Mouse (Mus musculus) central nervous system, embryonic 11.5 days (tissue): ENCODE measurements around the gene 4931414P19Rik. TPM values are rescaled to one million over a fixed set of nuclear protein-coding genes. Genes with fewer than 3 reads are reported as not detected.

Experiments used
- polyA plus RNA-seq: library from polyadenylated mRNA; depleted of rRNA; stranded (reverse); fragments of >200 nt; gene quantifications from 2 replicates; pipeline ENCODE4 v1.2.3, GENCODE M21; 2012; rRNA removed

Gene 4931414P19Rik
- polyA plus RNA-seq, result 11.1 and 13.7 TPM in 2 replicates

DNA sequence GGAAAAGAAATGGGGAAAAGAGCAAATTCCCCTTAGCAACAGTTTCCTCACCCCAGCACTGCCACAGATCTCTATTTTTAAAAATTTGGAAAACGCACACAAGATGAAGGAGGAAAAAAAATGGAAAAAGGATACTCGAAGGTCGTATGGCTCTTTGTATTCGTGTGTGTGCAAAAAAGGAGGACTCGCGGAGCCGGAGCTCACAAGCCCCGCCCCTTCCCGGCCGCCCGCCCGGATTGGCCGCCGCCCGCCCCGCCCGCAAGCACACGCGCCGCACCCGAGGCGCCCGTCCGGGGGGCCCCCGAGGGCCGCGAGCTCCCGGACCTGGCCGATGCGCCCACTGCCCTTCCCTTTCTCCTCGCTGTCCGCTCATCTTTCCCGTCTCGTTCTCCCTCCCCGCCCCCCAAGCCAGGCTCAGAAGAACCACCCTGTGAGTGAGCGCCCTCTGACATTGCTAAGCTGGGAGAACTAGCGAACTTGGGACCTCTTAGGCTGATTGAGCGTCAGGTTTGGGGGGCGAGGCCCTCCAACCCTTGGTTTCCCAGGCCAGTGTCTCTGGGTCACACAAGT lies at the start of gene 4931414P19Rik:
Gene 4931414P19Rik (minus strand): TSS at position 242 of the 570 bp plus-strand sequence.

DNA sequence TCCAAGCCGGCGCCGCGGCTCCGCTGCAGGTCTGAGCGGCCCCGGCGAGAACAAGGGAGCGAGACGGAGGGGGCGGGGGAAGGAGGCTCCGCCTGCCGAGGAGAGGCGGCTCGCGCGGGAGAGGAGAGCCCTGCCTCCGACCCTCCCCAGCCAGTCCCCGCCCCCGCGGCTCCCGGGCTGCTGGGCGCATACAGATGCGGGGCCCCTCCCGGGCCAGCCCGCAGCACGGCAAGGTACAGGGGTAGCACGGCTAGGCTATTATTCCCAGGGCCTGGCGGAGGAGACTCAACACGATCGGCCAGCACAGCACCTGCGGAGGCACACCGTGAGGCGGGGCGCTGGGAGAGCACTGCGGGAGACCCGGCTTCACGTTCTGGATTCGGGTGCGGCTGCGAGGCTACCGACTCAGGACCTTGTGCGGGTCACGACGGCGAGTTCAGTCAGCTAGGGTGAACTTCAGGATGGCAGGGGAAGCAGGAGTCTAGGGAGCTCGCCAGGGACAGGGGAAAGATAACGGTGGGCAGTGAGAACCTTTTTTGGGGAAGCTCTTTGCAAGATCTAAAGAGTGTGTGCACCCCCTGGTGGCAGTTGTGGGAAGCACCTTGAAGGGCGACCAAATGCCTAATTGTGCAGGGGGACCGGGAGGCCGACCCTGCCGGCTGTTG lies 35.6 kb upstream of the 4931414P19Rik start, which contains the start of gene Cdh24:
Gene Cdh24 (minus strand): TSS at position 60 of the 665 bp plus-strand sequence.

DNA sequence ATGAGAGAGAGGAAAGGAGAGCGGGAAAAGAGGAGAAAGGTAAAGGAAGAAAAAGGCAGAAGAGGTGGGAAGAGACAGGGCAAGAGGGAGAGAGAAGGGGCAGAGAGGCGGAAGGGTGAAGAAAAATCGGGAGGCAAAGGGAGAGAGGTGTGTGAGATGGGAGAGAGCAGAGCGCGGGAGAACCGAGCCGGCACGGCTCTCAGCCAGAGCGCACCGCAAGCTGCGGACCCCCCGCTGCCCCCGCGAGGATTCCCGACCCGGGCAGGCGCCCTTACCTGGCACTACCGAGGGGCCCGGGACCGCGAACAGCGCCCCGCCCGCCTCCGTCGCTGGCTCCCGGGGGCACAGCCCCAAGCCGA lies 35.1 kb upstream of the 4931414P19Rik start, which contains the start of gene Gm17606:
Gene Gm17606 (plus strand): TSS at position 7 of the 359 bp plus-strand sequence.

DNA sequence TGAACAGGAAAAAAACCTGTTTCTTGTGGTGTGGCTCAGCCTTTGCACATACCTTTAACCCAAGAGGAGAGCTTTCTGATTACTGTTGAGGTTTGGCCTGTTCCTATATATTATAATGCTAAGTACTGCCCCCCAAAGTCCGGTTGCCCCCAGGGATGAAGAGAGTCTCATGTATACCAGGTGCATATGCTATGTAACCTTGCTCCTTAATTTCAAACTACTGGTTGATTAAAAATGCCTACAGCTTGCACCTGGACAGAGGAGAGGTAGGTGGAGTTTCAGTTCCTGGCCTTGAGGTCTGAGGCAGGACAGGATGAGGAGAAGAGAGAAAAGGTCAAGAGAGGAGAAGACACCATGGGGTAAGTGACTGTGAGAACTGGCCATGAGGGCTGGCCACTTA lies 15.3 kb upstream of the 4931414P19Rik start, which contains the start of gene Psmb11:
Gene Psmb11 (plus strand): TSS at position 301 of the 400 bp plus-strand sequence.

DNA sequence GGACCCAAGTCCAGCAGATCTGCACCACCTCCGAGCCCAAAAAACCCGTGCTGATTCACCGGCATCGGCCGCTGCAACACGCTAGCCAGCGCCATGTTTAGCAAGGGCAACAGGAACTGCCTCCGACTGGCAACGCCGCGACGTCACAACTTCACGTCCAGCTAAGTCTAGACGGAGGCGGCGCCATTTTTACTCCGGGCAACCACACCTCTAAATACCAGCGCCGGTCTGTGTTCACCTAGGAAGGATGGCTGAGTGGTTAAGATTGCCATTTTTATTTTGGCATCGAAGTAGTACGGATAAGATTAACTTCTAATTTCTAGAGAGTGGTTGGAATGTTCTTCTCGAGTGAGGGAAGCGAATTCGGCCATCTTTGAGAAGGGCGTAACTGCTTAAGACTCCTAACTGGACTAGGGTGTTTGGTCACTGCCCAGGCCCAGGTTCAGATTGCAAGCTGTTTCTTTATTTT lies 12.1 kb upstream of the 4931414P19Rik start, which contains the start of gene Psmb5:
Gene Psmb5 (minus strand): TSS at position 126 of the 469 bp plus-strand sequence.

DNA sequence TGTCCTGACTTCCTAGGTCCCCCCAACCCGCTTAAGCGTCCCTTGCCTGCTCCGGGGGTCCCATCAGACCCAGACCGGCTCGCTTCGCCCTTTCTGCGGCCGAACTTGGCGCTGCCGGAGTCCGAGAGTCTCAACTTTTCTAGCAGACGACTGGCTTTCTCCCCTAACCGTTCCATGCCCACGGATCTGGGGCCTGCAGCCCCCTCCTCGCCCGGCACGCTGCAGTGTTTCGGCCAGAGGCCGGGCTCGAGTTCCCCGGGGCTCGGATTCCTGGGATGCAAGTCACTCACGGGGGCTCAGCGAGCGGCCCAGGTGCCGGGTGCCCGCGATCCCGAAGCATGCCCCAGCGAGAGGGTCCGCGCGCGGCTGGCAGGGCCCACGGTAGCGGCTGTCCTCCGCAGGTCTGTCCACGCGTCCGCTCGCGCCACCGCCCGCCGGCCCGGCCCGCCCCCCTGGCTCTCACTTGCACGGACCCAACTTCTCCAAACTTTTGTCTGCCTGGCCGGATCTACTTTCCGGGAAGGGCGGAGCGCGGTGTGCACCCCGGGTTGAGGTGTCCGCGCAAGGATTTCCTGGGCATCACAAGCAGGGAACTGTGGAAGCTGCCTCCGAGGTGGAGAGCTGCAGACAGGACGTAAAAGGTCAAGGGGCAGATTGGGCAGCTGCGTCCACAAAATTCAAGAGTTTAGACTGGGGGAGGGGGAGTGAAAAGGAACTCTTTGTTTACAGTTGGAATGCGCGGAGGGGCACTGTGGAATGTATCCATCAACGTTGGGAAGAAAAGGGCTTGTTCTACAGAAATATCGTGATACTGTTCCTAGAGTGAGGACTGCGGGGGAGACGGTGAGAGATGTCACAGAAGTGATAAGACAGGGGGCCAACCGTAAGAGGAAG lies 28.5 kb downstream of the 4931414P19Rik start, which contains the start of gene Ajuba:
Gene Ajuba (minus strand): TSS at position 470 of the 894 bp plus-strand sequence.

DNA sequence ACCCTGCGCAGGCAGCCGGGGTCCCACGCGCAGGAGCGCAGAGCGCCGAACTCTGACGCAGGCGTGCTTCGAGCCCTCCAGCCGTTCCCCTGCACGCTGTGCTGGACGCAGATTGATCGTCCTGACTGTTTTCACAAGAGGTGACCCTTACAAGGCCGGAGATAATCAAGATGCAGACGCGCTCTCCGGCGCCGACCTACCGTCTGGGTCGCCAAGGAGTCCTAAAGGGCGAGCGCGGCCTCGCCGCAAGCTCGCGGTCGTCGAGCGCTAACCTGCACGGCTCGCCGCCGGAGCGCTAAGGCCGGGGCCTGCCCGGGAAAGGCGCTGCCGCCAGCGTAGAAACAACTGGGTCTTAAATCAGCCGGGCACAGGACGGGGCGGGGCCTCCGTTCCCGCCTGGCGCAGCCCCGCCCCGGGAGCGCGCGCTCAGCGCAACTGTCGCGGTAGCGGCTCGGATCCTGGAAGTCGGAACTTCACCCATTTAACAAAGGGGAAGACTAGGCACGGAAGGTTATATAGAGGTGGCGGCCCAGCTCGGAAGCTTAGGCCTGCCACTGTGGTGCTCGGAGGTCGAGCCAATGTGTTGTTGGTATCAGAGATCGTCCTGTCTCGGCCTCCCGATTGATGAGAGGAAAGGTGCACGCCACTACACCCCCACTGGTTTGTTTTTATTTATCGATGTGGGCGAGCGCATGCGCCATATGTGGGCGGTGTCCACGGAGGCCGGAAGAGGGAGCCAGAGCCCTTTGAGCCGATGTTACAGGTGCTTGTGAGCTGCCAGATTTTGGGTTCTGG lies 51.6 kb downstream of the 4931414P19Rik start, which contains the start of gene Haus4:
Gene Haus4 (minus strand): TSS at position 642 of the 795 bp plus-strand sequence.

Other genes with a start within 250 kb of the 4931414P19Rik start
- gene Oxa1l, start 245.2 kb downstream of the 4931414P19Rik start, polyA plus RNA-seq, result 45.3 and 69.9 TPM in 2 replicates
- gene Slc7a7, start 188.2 kb downstream of the 4931414P19Rik start, polyA plus RNA-seq, result 3.5 and 5.9 TPM in 2 replicates
- 210 and 357 TPM in 2 replicates for gene Mrpl52, start 179.1 kb downstream of the 4931414P19Rik start, polyA plus RNA-seq
- gene Mmp14, start 174.4 kb downstream of the 4931414P19Rik start, polyA plus RNA-seq, result 85.8 and 130 TPM in 2 replicates
- gene Lrp10, start 141.9 kb downstream of the 4931414P19Rik start, polyA plus RNA-seq, result 17.4 and 22.5 TPM in 2 replicates
- gene Rem2, start 129.9 kb downstream of the 4931414P19Rik start, polyA plus RNA-seq, result 12.4 and 13.4 TPM in 2 replicates
- 95.6 and 97.4 TPM in 2 replicates for gene Prmt5, start 88.5 kb downstream of the 4931414P19Rik start, polyA plus RNA-seq
- 31.8 and 35.7 TPM in 2 replicates for gene Haus4, start 51.4 kb downstream of the 4931414P19Rik start, polyA plus RNA-seq
- 40.6 and 48.1 TPM in 2 replicates for gene Ajuba, start 28.4 kb downstream of the 4931414P19Rik start, polyA plus RNA-seq
- 240 and 312 TPM in 2 replicates for gene Psmb5, start 12.0 kb upstream of the 4931414P19Rik start, polyA plus RNA-seq
- gene Psmb11, start 15.4 kb upstream of the 4931414P19Rik start, polyA plus RNA-seq, result 0.10 and 0.24 TPM in 2 replicates
- gene Gm17606, start 35.0 kb upstream of the 4931414P19Rik start, polyA plus RNA-seq, result not detected in 2 replicates
- 45.1 and 50.9 TPM in 2 replicates for gene Cdh24, start 35.4 kb upstream of the 4931414P19Rik start, polyA plus RNA-seq
- gene 1700123O20Rik, start 80.2 kb upstream of the 4931414P19Rik start, polyA plus RNA-seq, result 77.0 and 90.6 TPM in 2 replicates
- 400 and 680 TPM in 2 replicates for gene Acin1, start 80.9 kb upstream of the 4931414P19Rik start, polyA plus RNA-seq
- 0.02 TPM in 1 of 2 replicates, not detected in the other for gene Gm29776, start 92.8 kb upstream of the 4931414P19Rik start, polyA plus RNA-seq
- 0.20 and 0.64 TPM in 2 replicates for gene Cebpe, start 106.2 kb upstream of the 4931414P19Rik start, polyA plus RNA-seq
- gene Slc7a8, start 176.0 kb upstream of the 4931414P19Rik start, polyA plus RNA-seq, result 2.7 and 3.1 TPM in 2 replicates
- gene Rnf212b, start 208.1 kb upstream of the 4931414P19Rik start, polyA plus RNA-seq, result not detected in 2 replicates